Mouse (Mus musculus): ENCODE data around the gene Olfr1321.

Gene Olfr1321

GRCm38 (mm10) chrX:49734959-49735358, at the start of gene Olfr1321:
Gene Olfr1321, minus strand, starts transcription at chrX:49735059.
- DNase-seq (ENCODE audit: low read depth, low spot score), result no peak

GRCm38 (mm10) chrX:49770828-49771227, 36.0 kb upstream of the Olfr1321 start:
- no peak for DNase-seq (ENCODE audit: low read depth, low spot score)

- no peak for DNase-seq (ENCODE audit: low read depth, low spot score)
Measured at GRCm38 (mm10) chrX:49745192-49745591, 10.3 kb upstream of the Olfr1321 start.
